Mouse (Mus musculus): ENCODE data around the gene Spatc1l. TPM values are rescaled to one million over a fixed set of nuclear protein-coding genes. Genes with fewer than 3 reads are reported as not detected.
A peak's percentile ranks its signal among the peaks of the same experiment; 100 is the strongest.

Spatc1l gene
- not detected in 2 replicates for polyA plus RNA-seq (2016; fragmentation: Nextera tagmentation; extraction: Ambion mirVana)

- no peaks in the 10 kb centered on the region for H3K4me1 ChIP-seq
- WGBS: 94% methylated on average over 10 of the region's 10 CpGs
Measured at GRCm38 (mm10) chr10:76561972-76562371, at the start of gene Spatc1l. Spatc1l (plus strand) TSS chr10:76562272.

GRCm38 (mm10) chr10:76512965-76513583 is 49.0 kb upstream of the Spatc1l start:
- Histone ChIP-seq H3K36me3 (replicated peaks) (peaks cover 76% of the 10 kb centered on the region), H3K27me3 (no peaks in the 10 kb centered on the region), H3K4me1 (no peaks in the 10 kb centered on the region), H3K4me3 (replicated peaks) (no peak overlapping the region), H3K4me2 (no peak overlapping the region), H3K9me3 (no peaks in the 10 kb centered on the region; the same call in 1 of the 2 replicates), H3K9ac (no peak overlapping the region), H3K27ac (no peak overlapping the region)
- peak; percentile 79 for ATAC-seq (ENCODE audit: low FRiP score)
- 53% methylated on average over 5 of the region's 5 CpGs for WGBS

More at GRCm38 (mm10) chr10:76561972-76562371, at the start of gene Spatc1l:
- H3K9me3 ChIP-seq: no peaks in the 10 kb centered on the region
- H3K36me3 ChIP-seq (replicated peaks): no peaks in the 10 kb centered on the region
- no peak for ATAC-seq (ENCODE audit: low FRiP score)
- H3K27ac ChIP-seq: no peak within 1 kb of the TSS
- H3K27me3 ChIP-seq: no peaks in the 10 kb centered on the region
- no peak within 1 kb of the TSS for H3K4me2 ChIP-seq
- no peak within 1 kb of the TSS for H3K4me3 ChIP-seq (replicated peaks)
- H3K9ac ChIP-seq: no peak within 1 kb of the TSS

- Histone ChIP-seq H3K27me3 (no peaks in the 10 kb centered on the region), H3K27ac (no peak overlapping the region), H3K4me2 (peak overlapping the region; percentile 76), H3K4me1 (peaks cover 27% of the 10 kb centered on the region), H3K36me3 (replicated peaks) (peaks cover 28% of the 10 kb centered on the region), H3K9ac (peak overlapping the region; percentile 79), H3K9me3 (no peaks in the 10 kb centered on the region), H3K4me3 (replicated peaks) (peak overlapping the region; percentile 74)
- WGBS: 4% methylated on average over 11 of the region's 11 CpGs
- ATAC-seq (ENCODE audit: low FRiP score): no peak
Measured at GRCm38 (mm10) chr10:76530922-76531321, 31.1 kb upstream of the Spatc1l start.

- Histone ChIP-seq H3K9me3 (no peaks in the 10 kb centered on the region), H3K27ac (peak within 1 kb of the TSS; percentile 81), H3K27me3 (no peaks in the 10 kb centered on the region), H3K9ac (peak within 1 kb of the TSS; percentile 79), H3K36me3 (replicated peaks) (peaks cover 33% of the 10 kb centered on the region), H3K4me3 (replicated peaks) (peak within 1 kb of the TSS; percentile 74), H3K4me1 (peaks cover 27% of the 10 kb centered on the region), H3K4me2 (peak within 1 kb of the TSS; percentile 76)
- peak; percentile 100 for ATAC-seq (ENCODE audit: low FRiP score)
- under 1% methylated on average over 37 of the region's 37 CpGs for WGBS
Measured at GRCm38 (mm10) chr10:76531375-76531774, 30.7 kb upstream of the Spatc1l start, which contains the start of gene Lss. Lss (plus strand) TSS chr10:76531588.

- peak overlapping the region; percentile 76 for H3K4me2 ChIP-seq
- peak overlapping the region; percentile 79 for H3K9ac ChIP-seq
- under 1% methylated on average over 14 of the region's 14 CpGs for WGBS
- ATAC-seq (ENCODE audit: low FRiP score): peak; percentile 49
- H3K36me3 ChIP-seq (replicated peaks): peaks cover 38% of the 10 kb centered on the region
- peaks cover 27% of the 10 kb centered on the region for H3K4me1 ChIP-seq
- H3K9me3 ChIP-seq: no peaks in the 10 kb centered on the region
- H3K4me3 ChIP-seq (replicated peaks): peak overlapping the region; percentile 74
- no peaks in the 10 kb centered on the region for H3K27me3 ChIP-seq
- H3K27ac ChIP-seq: peak overlapping the region; percentile 81
Measured at GRCm38 (mm10) chr10:76531828-76532227, 30.2 kb upstream of the Spatc1l start.

GRCm38 (mm10) chr10:76535526-76535925 is 26.5 kb upstream of the Spatc1l start:
- Histone ChIP-seq H3K36me3 (replicated peaks) (peaks cover 75% of the 10 kb centered on the region), H3K4me1 (peaks cover 25% of the 10 kb centered on the region), H3K4me3 (replicated peaks) (no peak overlapping the region), H3K27ac (no peak overlapping the region), H3K27me3 (no peaks in the 10 kb centered on the region), H3K9ac (no peak overlapping the region), H3K4me2 (no peak overlapping the region), H3K9me3 (no peaks in the 10 kb centered on the region)
- ATAC-seq (ENCODE audit: low FRiP score): no peak
- 96% methylated on average over 7 of the region's 7 CpGs for WGBS

GRCm38 (mm10) chr10:76537619-76538018 is 24.5 kb upstream of the Spatc1l start:
- ATAC-seq (ENCODE audit: low FRiP score): no peak
- 86% methylated on average over 9 of the region's 9 CpGs for WGBS

GRCm38 (mm10) chr10:76541336-76542085 is 20.6 kb upstream of the Spatc1l start:
- WGBS: 96% methylated on average over 11 of the region's 11 CpGs
- no peak overlapping the region for H3K9ac ChIP-seq
- no peak overlapping the region for H3K27ac ChIP-seq
- no peaks in the 10 kb centered on the region for H3K27me3 ChIP-seq
- no peaks in the 10 kb centered on the region for H3K9me3 ChIP-seq
- H3K4me2 ChIP-seq: no peak overlapping the region
- peaks cover 100% of the 10 kb centered on the region for H3K36me3 ChIP-seq (replicated peaks)
- H3K4me1 ChIP-seq: no peaks in the 10 kb centered on the region
- ATAC-seq (ENCODE audit: low FRiP score): no peak
- H3K4me3 ChIP-seq (replicated peaks): no peak overlapping the region

More at GRCm38 (mm10) chr10:76537619-76538018, 24.5 kb upstream of the Spatc1l start:
- no peak overlapping the region for H3K27ac ChIP-seq
- H3K4me3 ChIP-seq (replicated peaks): no peak overlapping the region
- H3K36me3 ChIP-seq (replicated peaks): peaks cover 95% of the 10 kb centered on the region
- H3K27me3 ChIP-seq: no peaks in the 10 kb centered on the region
- no peak overlapping the region for H3K9ac ChIP-seq
- H3K4me1 ChIP-seq: peaks cover 9% of the 10 kb centered on the region
- no peaks in the 10 kb centered on the region for H3K9me3 ChIP-seq
- no peak overlapping the region for H3K4me2 ChIP-seq

- no peak overlapping the region for H3K4me3 ChIP-seq (replicated peaks)
- H3K9me3 ChIP-seq: no peaks in the 10 kb centered on the region
- no peak overlapping the region for H3K27ac ChIP-seq
- ATAC-seq (ENCODE audit: low FRiP score): no peak
- no peaks in the 10 kb centered on the region for H3K4me1 ChIP-seq
- H3K9ac ChIP-seq: no peak overlapping the region
- H3K27me3 ChIP-seq: no peaks in the 10 kb centered on the region
- 92% methylated on average over 10 of the region's 10 CpGs for WGBS
- H3K4me2 ChIP-seq: no peak overlapping the region
- H3K36me3 ChIP-seq (replicated peaks): peaks cover 100% of the 10 kb centered on the region
Measured at GRCm38 (mm10) chr10:76542636-76543375, 19.3 kb upstream of the Spatc1l start.

GRCm38 (mm10) chr10:76546566-76546965 is 15.5 kb upstream of the Spatc1l start:
- Histone ChIP-seq H3K27ac (no peak overlapping the region), H3K27me3 (no peaks in the 10 kb centered on the region), H3K4me2 (no peak overlapping the region), H3K9me3 (no peaks in the 10 kb centered on the region), H3K4me1 (no peaks in the 10 kb centered on the region), H3K9ac (no peak overlapping the region), H3K36me3 (replicated peaks) (peaks cover 100% of the 10 kb centered on the region), H3K4me3 (replicated peaks) (no peak overlapping the region)
- ATAC-seq (ENCODE audit: low FRiP score): no peak
- 95% methylated on average over 8 of the region's 8 CpGs for WGBS

- Histone ChIP-seq H3K36me3 (replicated peaks) (peaks cover 100% of the 10 kb centered on the region), H3K27me3 (no peaks in the 10 kb centered on the region), H3K4me2 (no peak overlapping the region), H3K9me3 (no peaks in the 10 kb centered on the region), H3K4me3 (replicated peaks) (no peak overlapping the region), H3K9ac (no peak overlapping the region), H3K4me1 (no peaks in the 10 kb centered on the region), H3K27ac (no peak overlapping the region)
- ATAC-seq (ENCODE audit: low FRiP score): no peak
- WGBS: 93% methylated on average over 8 of the region's 8 CpGs
Measured at GRCm38 (mm10) chr10:76548218-76548617, 13.9 kb upstream of the Spatc1l start.

- H3K36me3 ChIP-seq (replicated peaks): peaks cover 97% of the 10 kb centered on the region
- no peaks in the 10 kb centered on the region for H3K4me1 ChIP-seq
- no peaks in the 10 kb centered on the region for H3K9me3 ChIP-seq
- H3K27ac ChIP-seq: no peak overlapping the region
- no peak overlapping the region for H3K4me2 ChIP-seq
- ATAC-seq (ENCODE audit: low FRiP score): no peak
- no peaks in the 10 kb centered on the region for H3K27me3 ChIP-seq
- no peak overlapping the region for H3K4me3 ChIP-seq (replicated peaks)
- WGBS: 80% methylated on average over 5 of the region's 5 CpGs
- no peak overlapping the region for H3K9ac ChIP-seq
Measured at GRCm38 (mm10) chr10:76550458-76550857, 11.6 kb upstream of the Spatc1l start.

Data from forebrain, embryonic 12.5 days (tissue).